Mouse (Mus musculus) limb, embryonic 15.5 days (tissue): ENCODE results near the gene Dhx57. TPM values are rescaled to one million over a fixed set of nuclear protein-coding genes. Genes with fewer than 3 reads are reported as not detected.

Experiments used
- polyA plus RNA-seq: library from polyadenylated mRNA; unstranded; fragments of >200 nt; fragmentation: Nextera tagmentation; extraction: Ambion mirVana; gene quantifications from 2 replicates; pipeline ENCODE4 v1.2.1, GENCODE M21; 2015

Dhx57 gene
- polyA plus RNA-seq, 1 experiment from 2014 or later: 21.2 TPM

Other genes starting within 250 kb of the Dhx57 start
- gene Hnrnpll, start 228.1 kb downstream of the Dhx57 start, polyA plus RNA-seq: 41.9 and 47.6 TPM in 2 replicates
- gene Galm, start 163.0 kb downstream of the Dhx57 start, polyA plus RNA-seq: 12.9 and 14.1 TPM in 2 replicates
- gene Srsf7, start 83.2 kb downstream of the Dhx57 start, polyA plus RNA-seq: 496 and 517 TPM in 2 replicates
- gene Ttc39d, start 83.0 kb downstream of the Dhx57 start, polyA plus RNA-seq: 0.05 TPM in 1 of 2 replicates, not detected in the other
- gene Gemin6, start 66.0 kb downstream of the Dhx57 start, polyA plus RNA-seq: 29.5 and 32.6 TPM in 2 replicates
- 18.8 and 19.0 TPM in 2 replicates for gene Morn2, start 273 bp downstream of the Dhx57 start, polyA plus RNA-seq
- gene Arhgef33, start 16.9 kb upstream of the Dhx57 start, polyA plus RNA-seq: 0.42 and 0.84 TPM in 2 replicates
- 1.6 and 2.4 TPM in 2 replicates for gene Gm10190, start 83.1 kb upstream of the Dhx57 start, polyA plus RNA-seq
- 3.1 and 4.8 TPM in 2 replicates for gene Sos1, start 190.0 kb upstream of the Dhx57 start, polyA plus RNA-seq